Mouse (Mus musculus): ENCODE results near the gene Hsd17b14.
A peak's percentile ranks its signal among the peaks of the same experiment; 100 is the strongest.

The Hsd17b14 gene

DNA sequence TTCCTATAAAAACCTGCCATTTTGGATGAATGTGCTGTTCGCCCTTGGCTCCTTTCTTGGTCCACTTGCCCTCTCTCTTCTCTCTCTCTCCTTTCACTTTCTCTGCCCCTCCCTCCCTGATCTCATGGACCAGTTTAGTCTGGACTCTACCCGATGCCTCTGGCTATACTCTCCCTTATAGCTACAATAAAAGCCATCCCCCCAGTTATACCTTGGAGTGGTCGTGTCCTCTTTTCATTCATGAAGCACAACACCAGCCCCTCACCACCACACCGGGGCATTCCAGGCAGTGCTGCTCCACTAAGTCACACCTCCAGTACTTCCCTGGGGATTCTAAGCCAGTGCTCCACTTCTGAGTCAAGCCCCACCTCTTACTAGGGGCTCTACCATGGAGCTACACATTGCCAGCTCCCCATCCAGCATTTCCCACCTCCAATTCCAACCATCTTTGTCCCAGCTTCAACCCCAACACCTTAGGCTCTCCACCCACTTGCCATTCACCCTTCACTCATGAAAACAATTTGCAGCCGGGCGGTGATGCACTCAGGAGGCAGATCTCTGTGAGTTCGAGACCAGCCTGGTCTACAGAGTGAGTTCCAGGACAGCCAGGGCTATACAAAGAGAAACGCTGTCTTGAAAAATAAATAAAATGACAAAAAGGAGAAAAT is 12.6 kb downstream of the Hsd17b14 start:
- no peak for DNase-seq (ENCODE audit: low read depth, low spot score)

DNA sequence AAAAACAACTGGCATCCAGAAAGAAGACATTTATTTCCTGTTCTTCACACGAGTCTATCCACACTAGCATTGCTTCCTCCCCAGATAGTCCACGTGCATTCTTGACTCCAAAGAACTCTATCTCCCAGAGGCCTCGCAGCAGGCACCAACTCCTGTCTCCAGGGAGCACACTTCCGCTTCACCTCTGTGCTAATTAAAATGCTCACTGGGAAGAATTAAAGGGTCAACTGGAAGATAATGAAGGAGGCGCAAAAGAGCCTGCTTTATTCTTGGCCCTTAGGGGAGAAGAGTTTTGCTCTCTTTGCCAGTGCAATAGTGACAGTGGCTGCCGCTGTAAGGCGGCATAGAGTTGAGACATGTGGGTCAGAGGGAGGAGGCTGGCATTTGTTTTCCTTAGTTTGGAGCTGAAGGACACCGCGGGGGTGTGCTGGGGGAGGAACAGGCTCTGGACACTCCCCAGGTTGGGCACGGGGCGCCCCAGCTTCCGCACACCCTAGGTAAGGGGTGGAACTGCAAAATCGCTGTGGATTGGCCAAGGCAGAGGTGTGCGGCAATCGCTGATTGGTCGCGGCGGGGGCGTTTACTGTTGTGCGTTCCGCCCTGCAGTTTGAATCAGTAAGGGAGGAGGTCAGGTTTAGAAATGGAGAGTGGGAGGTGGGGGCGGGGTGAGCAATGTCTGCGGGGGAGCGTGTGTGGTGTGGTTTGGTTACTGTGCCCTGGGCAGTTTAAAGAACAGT is 13.3 kb downstream of the Hsd17b14 start:
- DNase-seq (ENCODE audit: low read depth, low spot score): peak; percentile 98

DNA sequence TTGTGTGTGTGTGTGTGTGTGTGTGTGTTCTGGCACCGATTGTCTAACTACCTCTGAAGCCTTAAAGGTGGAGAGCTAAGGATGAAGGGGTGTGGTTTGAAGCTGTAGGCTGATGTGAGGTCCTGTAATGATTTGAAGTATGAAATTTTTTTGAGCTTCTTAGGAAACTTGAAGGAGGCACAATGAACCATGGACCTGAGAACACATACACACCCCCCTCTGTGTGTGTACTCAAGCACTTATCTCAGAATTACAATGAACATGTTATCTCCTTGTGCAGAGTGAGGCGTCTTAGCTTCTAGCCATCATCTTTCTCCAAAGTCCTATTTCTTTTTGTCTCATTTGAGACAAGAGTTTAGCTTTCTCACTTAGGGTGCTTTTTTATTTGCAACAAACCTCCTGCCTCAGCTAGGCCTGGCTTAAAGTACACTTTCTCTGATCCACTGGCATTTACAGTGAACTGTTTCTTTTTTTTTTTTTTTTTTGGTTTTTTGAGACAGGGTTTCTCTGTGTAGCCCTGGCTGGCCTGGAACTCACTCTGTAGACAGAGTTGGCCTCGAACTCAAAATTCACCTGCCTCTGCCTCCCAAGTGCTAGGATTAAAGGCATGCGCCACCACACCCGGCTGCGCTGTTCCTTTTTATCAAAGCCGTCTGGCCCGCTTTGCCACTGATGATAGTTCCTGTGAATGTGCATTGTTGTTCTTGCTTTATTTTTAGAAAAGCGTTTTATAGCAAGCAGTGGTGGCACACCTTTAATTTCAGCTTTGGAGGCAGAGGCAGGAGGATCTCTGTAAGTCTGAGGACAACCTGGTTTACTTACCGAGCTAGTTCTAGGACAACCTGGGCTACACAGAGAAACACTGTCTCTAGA is 14.1 kb downstream of the Hsd17b14 start:
- DNase-seq (ENCODE audit: low read depth, low spot score): no peak

DNA sequence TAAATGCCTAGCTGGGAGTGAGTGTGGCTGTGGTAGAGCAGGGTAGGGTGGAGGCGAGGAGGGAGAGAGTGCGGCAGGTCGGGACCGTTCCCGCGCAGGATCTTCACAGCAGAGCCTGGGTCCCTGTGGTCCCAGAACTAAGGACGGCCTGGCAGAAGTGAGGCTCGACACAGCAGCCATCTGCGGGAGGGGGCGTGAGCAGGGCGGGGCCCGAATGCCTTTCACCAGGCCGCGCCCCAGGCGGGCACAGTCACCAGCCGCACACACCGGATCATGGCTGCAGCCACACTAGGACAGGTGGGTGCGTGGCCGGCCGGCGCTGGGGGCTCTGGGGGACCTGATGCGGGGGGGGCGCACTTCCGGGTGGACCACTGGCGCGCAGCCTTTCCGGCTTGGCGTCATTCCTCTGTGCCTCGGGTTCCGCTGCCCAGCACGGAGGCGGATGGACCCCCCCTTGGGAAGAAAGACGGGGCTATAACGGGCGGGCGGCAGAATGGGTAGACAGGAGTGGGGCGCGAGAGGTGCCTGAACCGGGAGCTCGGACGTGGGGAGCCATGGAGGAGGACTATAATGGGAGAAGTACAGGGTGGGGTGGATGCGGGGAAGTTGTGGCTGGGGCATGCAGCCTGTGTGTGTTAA is 15.5 kb downstream of the Hsd17b14 start, which contains the start of gene Bcat2:
TSS of gene Bcat2 (plus strand) at position 51 of the 639 bp plus-strand sequence.
- DNase-seq (ENCODE audit: low read depth, low spot score): peak; percentile 83

DNA sequence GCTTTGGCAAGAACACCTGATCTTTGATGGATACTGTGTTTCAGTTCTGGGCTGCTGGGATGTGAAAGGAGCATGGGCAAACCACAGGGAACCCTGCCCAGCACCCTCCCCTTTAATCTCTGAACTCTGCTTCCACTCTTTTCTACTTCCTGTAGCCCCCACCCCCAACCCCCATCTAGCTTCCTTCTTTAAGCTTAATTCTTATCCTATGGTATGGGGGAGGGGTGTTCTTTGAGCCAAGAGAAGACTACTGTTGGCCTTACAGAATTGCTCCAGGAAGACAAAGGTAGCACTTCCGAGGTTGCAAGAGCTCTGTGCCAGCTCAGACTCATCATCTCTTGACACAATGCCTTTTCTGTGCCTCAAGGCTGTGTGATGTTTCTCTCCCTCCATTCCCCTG is 17.3 kb downstream of the Hsd17b14 start:
- DNase-seq (ENCODE audit: low read depth, low spot score): no peak

DNA sequence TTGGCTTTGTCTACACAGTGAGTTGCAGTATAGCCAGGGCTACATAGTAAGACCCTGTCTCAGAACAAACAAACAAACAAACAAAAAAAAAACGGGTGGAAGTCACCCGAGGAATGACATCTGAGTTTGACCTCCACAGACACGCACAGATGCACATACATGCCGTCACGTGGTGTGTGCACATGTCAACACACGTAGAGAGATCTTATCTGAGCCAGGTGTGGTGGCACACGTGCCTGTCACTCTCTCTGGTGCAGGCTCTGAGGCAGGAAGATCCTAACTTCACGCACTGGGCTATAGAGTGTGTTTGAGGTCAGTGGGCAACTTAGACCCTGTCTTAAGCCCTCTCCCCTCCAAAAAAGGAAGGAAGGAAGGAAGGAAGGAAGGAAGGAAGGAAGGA is 19.3 kb downstream of the Hsd17b14 start:
- no peak for DNase-seq (ENCODE audit: low read depth, low spot score)

DNA sequence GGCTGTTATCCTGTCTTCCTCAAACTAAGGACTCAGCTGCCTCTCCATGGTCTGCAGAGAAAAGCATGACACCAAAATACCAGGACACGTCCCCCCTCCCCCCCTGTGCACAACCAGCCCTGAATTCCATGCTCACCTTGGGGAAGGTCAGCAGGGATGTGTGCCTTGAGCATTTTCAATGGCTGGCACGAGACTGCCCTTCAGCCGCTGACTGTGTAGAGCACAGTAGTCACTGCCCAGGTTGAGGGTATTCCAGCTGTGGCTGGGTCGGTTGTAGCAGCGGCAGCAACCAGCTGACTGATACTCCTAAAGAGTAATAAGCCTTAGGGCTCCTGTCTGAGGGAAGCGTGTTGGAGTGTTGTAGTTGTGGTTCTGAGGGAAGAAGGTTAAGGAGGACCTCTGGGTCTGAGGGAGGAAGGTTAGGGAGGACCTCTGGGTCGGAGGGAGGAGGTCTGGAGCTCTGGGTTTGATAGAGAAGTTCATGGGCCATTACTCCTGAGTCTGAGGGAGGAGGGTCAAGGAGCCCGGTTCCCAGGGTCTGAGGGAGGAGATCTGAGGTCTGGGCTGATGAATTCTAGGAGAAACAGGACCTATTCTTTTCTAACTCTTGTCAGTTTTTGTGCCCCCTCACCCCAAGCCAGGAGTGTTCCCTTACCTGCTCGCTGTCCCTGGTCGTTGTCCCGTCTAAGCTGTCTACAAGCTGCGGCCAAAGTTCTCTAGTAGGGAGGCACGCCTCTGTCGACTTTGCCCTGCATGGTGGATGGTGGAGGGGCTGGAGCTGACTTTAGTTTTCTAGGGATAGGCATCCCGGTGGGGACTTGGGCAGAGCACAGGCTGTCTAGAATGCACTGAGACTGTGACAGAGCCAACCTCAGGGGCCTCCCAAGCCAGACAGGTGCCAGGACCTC is 20.0 kb downstream of the Hsd17b14 start:
- DNase-seq (ENCODE audit: low read depth, low spot score): no peak

DNA sequence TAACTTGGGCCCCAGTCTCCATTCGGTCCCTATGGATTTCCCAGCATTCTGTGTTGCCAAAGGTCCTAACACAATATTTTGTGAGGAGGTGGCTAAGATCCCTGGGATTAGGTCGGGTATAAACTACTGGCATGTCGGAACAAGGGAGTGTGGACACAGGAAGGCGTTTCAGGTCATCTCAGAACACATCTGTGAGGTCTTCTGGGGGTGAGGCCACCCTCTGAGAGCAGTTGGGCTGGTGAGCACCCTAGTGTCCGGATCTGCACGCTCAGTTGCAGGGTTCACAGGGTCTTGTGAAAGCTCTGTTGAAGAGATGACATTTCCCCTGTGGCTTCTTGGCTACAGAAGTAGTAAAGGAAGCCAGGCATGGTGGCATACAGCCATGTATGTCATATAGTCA is 31.2 kb downstream of the Hsd17b14 start:
- DNase-seq (ENCODE audit: low read depth, low spot score): no peak

DNA sequence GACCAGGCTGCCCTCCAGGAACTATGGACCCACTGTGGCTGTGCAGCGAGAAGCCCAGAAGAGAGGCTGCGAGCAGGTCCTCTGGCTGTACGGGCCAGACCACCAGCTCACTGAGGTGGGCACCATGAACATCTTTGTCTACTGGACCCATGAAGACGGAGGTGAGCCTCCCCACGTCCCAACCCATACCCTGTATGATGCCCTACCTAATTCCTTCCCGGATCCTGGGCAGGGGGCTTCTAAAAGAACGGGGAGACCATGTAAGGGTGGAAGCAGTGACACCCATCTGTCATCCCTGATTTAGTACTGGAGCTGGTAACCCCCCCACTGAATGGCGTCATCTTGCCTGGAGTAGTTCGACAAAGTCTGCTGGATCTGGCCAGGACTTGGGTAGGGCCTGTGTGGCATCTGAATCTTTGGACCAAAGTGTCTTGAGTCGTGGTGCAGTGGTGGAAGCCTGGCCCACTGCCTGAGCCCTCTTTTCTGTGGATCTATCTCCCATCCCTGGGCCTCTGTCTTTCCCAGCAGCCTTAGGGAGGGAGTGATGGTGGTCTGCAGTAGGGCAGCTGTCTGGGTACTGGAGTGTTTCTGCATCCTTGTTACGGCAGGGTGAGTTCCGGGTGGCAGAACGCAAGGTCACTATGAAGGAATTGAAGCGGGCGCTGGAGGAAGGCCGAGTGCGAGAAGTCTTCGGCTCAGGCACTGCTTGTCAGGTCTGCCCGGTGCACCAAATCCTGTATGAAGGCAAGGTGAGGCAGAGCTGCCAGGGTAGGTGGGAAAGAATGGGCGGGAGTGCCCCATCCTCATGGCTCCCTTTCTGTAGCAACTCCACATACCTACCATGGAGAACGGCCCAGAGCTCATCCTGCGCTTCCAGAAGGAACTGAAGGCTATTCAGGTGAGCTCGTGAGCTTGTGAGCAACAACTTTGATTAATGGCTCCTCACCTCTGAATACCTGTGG is 33.2 kb downstream of the Hsd17b14 start:
- no peak for DNase-seq (ENCODE audit: low read depth, low spot score)

DNA sequence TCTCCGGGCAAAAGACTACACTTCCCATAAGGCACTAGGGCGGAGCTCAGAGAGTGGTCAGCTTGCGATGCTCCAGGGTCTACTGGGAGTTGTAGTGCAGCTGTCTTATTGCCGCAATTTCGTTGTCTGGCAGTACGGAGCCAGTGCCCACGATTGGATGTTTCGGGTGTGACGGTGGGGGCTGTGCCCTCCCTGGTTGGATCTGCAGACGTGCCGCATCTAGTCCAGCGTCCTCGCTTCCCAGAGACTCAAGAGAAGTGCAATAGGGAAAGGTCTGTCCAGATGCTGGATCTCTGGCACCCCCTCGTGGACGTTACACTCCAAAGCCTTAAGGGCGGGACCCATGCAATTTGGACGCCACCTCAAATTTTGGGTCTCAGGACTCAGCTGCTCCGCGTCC is 34.5 kb downstream of the Hsd17b14 start:
- peak; percentile 100 for DNase-seq (ENCODE audit: low read depth, low spot score)

DNA sequence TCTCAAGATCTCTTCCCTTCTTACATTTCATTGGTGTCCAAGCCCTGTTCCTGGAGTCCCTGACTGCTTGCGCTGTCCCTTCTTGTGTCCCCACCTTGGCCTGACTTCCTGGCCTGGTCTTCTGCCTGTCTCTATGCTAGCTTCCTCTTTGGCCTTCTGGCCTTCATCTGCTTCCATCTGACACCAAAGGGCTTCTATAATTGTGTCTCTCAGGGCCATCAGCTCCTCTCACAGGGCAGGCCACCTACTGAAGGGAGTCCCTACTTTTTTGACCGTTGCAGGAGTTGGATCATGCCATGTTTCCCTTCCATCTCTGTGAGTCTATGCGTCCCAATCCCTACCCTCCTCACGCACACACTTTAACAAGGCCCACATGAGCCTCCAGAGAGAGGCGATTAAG is 35.2 kb downstream of the Hsd17b14 start:
- DNase-seq (ENCODE audit: low read depth, low spot score): no peak

DNA sequence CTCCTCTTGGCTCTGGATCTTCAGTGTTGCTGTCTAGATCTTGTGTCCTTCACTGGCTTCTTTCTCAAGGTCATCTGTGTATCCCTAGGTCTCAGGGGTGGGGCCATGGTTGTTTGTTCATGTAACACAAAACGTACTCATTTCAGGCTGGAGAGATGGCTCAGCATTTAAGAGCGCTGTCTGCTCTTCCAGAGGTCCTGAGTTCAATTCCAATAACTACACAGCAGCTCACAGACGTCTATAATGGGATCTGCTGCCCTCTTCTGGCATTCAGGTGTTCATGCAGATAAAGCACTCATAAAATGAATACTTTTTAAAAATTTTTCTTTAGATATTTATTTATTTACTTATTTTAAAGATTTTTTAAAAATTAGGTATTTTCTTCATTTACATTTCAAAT is 36.2 kb downstream of the Hsd17b14 start:
- peak; percentile 32 for DNase-seq (ENCODE audit: low read depth, low spot score)

DNA sequence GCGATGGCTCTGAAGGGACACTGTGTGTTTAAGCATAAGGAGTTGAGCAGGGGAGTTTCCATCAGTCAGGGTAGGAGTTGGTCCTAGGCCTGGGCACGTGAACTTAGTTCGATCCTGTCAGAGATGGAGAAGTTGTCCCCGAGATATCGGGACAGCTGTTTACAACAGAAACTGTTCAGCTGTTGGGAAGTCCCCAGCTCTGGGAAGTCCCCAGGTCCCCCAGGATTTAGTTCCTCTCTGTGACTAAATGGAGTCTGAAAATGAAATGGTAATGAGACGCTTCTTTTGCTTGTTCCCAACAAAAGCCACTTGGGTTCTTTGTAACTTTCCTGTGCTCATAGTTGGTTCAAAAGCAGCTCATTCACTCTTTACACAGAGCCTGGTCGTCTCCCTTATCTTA is 37.2 kb downstream of the Hsd17b14 start:
- no peak for DNase-seq (ENCODE audit: low read depth, low spot score)

DNA sequence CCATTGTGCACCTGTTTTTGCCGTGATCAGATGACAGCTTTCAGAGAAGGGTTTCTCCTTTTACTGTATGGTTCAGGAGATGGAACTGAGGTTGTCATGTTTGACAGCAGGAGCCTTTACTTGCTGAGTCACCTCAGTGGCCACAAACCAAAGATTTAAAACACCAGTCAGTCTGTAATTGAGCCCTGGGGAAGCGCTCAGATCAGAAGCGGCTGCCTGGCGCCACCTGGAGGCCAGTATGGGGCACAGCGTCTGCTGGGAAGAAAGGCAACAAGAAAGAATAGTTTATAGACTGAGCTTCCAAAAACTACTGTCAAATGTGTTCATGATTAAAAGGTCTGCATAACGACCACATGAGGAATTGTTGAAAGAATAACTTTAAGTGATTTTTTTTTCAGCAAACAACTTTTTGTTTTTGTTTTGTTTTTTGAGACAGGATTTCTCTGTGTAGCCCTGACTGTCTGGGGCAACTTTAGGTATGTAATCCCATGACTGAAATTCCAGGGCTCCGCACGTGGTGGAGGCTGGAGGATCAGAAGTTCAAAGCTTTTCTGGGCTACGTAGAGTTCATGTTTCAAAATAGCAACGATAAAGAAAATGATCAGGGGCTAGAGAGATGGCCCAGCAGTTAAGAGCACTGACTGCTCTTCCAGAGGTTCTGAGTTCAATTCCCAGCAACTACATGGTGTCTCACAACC is 38.6 kb downstream of the Hsd17b14 start:
- peak; percentile 88 for DNase-seq (ENCODE audit: low read depth, low spot score)

DNA sequence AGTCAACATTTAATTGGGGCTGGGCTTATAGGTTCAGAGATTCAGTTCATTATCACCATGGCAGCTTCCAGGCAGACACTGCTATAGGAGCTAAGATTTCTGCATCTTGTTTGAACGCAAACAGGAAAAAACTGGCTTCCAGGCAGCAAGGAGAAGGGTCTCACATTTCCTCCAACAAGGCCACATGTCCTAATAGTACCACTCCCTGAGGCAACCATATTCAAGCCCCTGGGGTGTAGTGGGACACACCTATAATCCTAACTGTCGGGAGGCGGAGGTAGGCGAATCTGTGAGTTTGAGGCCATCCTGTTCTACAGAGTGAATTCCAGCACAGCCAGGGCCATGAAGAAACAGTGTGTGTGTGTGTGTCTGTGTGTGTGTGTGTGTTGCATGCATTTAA is 40.5 kb downstream of the Hsd17b14 start:
- DNase-seq (ENCODE audit: low read depth, low spot score): no peak

DNA sequence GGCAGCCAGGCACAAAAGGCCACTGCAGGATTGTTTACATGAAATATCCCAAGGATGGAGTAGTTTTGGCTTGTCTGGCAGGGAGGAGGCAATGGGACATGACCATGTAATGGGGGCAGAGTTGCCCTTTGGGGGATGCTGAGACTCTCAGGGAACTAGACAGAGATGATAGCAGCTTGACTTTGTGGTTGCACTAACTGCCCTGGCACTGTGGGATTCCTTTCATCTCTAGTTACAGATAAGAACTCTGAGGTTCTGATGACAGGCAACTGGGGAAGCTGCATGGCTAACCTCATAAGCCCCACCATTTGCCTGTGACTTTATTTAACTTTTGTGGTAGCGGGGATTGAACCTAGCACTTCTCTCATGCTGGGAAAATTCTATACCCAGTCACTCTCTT is 41.4 kb downstream of the Hsd17b14 start:
- no peak for DNase-seq (ENCODE audit: low read depth, low spot score)

DNA sequence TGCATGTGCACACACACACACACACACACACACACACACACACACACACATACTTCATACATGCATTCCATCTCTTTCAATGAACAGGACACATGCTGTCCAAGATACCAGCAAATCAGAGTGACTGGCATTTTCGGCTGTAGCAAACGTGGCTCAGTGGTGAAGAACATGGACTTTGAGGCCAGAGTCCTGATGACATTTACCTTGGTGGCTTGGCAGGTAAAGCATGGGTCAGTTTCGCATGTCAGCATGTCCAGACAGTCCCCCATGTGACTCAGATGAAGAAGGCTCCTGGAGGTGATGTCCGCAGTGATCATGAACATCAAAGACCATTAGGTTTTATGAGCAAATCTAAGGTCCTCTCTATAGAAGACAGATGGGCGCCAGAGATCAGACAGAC is 42.3 kb downstream of the Hsd17b14 start:
- no peak for DNase-seq (ENCODE audit: low read depth, low spot score)

DNA sequence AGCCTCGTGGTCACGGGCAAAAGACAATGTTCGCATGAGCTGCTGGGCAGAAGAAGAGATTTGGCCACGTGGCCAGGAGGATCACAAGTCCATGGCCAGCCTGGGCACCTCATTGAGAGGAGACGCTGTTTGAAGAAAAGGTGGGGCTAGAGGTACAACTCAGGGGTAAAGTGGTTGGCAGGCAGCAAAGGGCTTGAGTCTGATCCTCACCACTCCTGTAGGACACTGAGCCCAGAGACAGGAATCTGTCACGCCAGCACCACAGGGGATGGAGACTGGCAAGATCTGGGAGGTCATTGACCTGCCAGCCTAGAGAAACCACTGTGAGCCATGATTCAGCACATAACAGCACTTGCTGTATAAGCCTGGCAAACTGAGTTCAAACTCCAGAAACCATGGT is 42.8 kb downstream of the Hsd17b14 start:
- no peak for DNase-seq (ENCODE audit: low read depth, low spot score)

Data from brain, adult 2 months (tissue).